Mouse (Mus musculus): ENCODE data around the gene Ascl5.

DNA sequence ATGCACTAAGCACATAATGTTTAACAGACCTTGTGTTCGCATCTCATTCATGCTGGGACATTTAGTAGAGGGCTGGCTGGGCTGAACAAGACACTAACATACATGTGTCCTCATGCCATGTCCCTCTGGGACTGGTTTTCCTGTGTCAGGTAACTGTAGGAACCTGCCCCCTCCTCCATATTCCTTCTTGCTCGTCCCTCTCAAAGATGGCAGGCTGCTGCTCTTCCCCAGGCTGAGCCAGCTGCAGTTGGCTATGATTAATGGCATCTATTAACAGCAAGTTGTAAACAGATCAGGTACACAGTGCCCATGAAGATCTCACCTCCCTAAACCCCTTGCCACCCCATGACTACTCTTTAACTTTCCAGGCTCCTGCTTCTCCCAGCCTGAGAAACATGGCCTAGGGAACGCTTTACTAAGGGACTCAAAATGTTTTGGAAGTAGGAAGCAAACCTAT, 44.3 kb upstream of the Ascl5 start, which contains the start of gene Igfn1:
- TF ChIP-seq POLR2A (IDR thresholded peaks at IDR 0.05; ENCODE audit: low read depth, low read length) (no peak), CTCF (IDR thresholded peaks at IDR 0.05; ENCODE audit: extremely low read depth, insufficient read depth, insufficient read length, insufficient replicate concordance) (no peak)
